ENCODE assay signal across 19 mouse cellular contexts in genomic region chr14:27266601-27267000, GRCm38 (mm10).
A peak's percentile ranks its signal among the peaks of the same experiment; 100 is the strongest.
DNase-seq lines count a peak whose midpoint lies in the region; ATAC-seq lines count a peak whose summit lies in the region.
"Had no signal": no experiment of that assay in that cellular context is flagged by ENCODE, and none has a peak within 500 bp of the region (broad histone marks: within the 10 kb centered on the region; RNA-seq: fewer than 3 reads in every experiment).

No protein-coding gene starts in this region.

- DNase-seq in layer of hippocampus, adult 9-11 months, result peak; percentile 5
- no peak for DNase-seq in layer of hippocampus, adult 9-10 months (ENCODE audit: low spot score)
- peak; percentile 41 for DNase-seq in CD4-positive, CD25-positive, alpha-beta regulatory T cell, adult 2 months (ENCODE audit: low read depth, low spot score)
- DNase-seq in MN1 (ENCODE audit: low spot score), result peak; percentile 35
- DNase-seq in ovary, postnatal 36 days (ENCODE audit: low spot score), result no peak
- no peak for DNase-seq in thymus, postnatal 4 days
- DNase-seq: adrenal gland, adult 8-10 months; adrenal gland, postnatal 25 days; cerebellum, adult 18-20 months; cerebellum, adult 9-10 months; cerebellum, postnatal 14 days; gastrocnemius, postnatal 25 days; heart, adult 18-20 months; heart, postnatal 10 days; heart, postnatal 4 days had no signal

- ATAC-seq in inflammation-experienced regulatory T-cells, adult 6 months, result peak; percentile 43
- ATAC-seq: activated CD4-positive, CD25-positive, alpha-beta regulatory T cell, adult 4 months; forebrain, embryonic 15.5 days; intestine, embryonic 16.5 days had no signal

Comparison
In these comparisons a context has a peak if more than half of its experiments do, and no peak if none do; other contexts are left out.
1. DNase-seq: peak in layer of hippocampus, adult 9-11 months (single experiment), CD4-positive, CD25-positive, alpha-beta regulatory T cell, adult 2 months (single experiment) and MN1 (single experiment); none in layer of hippocampus, adult 9-10 months (single experiment), ovary, postnatal 36 days (single experiment) and thymus, postnatal 4 days (single experiment).